Mouse (Mus musculus) adrenal gland, postnatal 4 days (tissue): ENCODE results near the gene Olfr1145. TPM values are rescaled to one million over a fixed set of nuclear protein-coding genes. Genes with fewer than 3 reads are reported as not detected.

Source experiments
- DNase-seq, 2 experiments: peaks; one replicate each; pipeline ENCODE4 v3.0.0; 2021 to 2022; ENCODE audit warnings: low spot score in 2 of 2, mixed read lengths in 2 of 2
- long read RNA-seq, 2 experiments: library from polyadenylated mRNA; stranded (forward); transcript quantifications; one replicate each; pipeline ENCODE4 v2.0.0; 2021
- total RNA-seq, 2 experiments: library from RNA; stranded (reverse); gene quantifications; 2 replicates each; pipeline ENCODE4 v1.2.3; 2021

The Olfr1145 gene
- not detected for total RNA-seq
- long read RNA-seq, experiment 1: 0 reads
- long read RNA-seq, experiment 2: 0 reads

DNA sequence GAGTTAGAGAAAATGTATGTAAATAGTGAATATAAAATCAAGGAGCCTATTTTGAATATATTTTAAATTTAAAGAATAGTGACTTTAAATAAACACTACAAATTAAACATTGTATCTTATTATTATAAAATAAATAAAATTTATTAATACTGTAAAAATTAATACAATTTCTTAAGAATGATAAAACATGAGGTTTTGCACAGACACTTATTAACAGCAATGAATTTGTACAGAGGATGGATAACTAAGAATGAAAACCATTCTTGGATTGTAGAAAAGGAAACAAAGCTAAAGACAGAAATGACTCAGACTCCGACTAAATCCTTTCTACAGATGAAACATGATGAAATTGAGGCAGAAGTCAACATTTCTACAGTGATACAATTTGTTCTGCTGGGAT, at the start of gene Olfr1145:
Gene Olfr1145, plus strand, starts transcription at position 301 of the 400 bp plus-strand sequence.
- DNase-seq: no peak

DNA sequence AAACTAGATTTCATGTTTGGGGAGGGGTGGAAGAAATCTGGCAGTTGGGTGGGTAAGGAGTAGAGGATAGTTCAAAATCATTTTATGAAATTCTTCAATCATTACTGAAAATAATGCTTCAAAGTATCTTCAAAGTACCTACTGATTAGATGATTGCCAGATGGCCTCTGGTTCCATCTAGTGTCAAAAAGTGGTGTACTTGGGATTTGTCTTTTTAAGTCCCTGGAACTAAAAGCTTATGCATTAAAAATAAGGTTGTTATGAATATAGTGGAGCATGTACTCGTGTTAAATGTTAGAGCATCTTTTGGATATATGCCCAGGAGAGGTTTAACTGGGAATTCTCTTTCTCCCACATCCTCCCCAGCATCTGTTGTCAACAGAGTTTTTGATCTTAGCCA, 33.5 kb upstream of the Olfr1145 start:
- DNase-seq: no peak

DNA sequence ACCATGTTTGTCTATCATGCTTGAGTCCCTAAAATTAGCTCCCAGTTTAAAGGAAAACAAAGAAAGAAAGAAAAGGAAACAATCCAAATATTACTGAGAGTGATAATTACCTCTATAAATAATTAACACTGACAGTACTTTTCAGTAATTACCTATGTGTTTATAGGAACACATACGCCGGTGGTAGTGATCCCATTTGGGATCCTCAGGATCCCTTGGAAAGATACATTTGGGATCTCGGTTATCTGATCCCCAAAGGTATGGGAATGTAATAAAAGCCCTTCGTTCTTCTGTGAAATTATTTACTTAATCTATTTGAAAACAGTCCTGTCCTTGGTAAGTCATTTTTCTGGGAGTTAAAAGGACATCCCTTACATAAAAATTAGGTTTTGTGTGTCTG, 30.4 kb upstream of the Olfr1145 start, which contains the start of gene Olfr152:
Gene Olfr152, plus strand, starts transcription at position 301 of the 400 bp plus-strand sequence.
- no peak for DNase-seq

DNA sequence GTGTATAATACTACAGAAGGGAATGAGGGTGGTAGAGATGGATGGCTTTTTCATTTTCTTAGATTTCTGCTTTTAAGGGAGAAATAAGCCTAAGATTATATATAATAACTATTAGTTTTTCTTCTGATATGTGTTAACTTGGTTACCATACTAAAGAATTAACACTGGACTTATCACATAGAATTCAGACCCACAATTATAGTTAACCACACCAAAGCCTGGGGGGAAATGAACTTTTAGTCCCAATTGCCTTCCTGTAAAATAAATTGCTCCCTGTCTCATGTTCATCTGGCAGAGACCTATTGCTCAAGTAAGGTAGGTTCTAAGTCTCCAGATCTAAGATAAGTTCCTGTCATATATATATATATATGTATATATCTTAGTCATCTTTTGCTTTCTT, 9.3 kb upstream of the Olfr1145 start, which contains the start of gene Olfr1143:
Gene Olfr1143, plus strand, starts transcription at position 301 of the 400 bp plus-strand sequence.
- DNase-seq: no peak

DNA sequence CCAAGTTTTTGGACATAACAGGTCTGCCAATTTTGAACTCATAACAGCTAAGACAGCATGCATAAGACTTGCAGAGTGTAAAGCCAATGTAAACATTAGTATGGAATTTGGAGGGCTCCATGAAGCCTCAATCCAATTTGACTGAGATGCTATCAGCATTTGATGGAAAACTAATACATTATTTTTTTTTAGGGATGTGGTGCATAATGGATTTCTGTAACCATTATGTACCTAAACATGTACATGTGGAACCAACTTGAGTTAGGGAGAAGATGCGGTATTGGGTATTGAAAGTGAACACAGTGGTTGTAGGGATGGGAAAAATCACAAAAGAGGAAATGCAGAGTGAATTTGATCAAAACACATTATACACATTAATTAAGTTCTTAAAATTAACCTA, 20.6 kb downstream of the Olfr1145 start, which contains the start of gene Olfr1148:
Gene Olfr1148, plus strand, starts transcription at position 301 of the 400 bp plus-strand sequence.
- DNase-seq: no peak

DNA sequence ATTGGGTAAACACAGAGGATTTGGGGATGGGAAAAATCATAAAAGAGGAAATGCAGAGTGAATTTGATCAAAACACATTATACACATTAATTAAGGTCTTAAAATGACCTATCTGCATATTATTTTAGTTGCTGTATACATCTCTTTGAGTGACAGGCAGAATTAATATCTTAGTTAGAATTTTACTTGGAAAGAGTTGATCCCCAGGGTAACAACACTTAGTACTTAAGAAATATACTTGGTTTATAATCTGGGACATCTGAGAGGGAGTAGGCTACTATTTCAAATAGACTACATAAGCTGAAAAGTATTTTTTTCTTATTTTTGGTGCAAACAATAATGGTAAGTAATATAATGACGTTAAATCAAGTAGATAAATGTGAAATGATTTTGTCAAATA, 34.1 kb downstream of the Olfr1145 start, which contains the start of gene Olfr1150-ps1:
Gene Olfr1150-ps1, plus strand, starts transcription at position 301 of the 400 bp plus-strand sequence.
- no peak for DNase-seq

DNA sequence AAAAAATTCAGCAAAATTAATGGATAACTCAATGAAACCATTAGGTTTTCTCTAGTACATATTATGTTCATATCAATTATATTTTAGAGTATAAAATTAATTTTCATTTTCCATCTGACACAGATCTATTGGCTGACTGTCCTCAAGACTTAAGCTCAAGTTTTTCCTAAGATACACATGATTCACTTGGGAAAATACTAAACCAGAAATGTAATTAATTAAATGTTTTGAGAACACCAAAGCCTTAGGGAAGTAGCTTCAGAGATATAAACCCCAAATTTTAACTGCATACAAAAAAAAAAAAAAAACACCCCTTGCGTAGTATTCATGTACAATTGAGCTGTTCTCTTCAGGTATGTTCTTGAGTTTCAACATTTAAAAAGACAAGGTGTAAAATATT, 45.9 kb downstream of the Olfr1145 start, which contains the start of gene Olfr1151:
Gene Olfr1151, plus strand, starts transcription at position 301 of the 400 bp plus-strand sequence.
- DNase-seq: no peak

Other genes with a start within 250 kb of the Olfr1145 start
- not detected for gene Olfr1129, start 235.9 kb upstream of the Olfr1145 start, total RNA-seq
- gene Olfr1130, start 203.6 kb upstream of the Olfr1145 start, total RNA-seq: not detected
- gene Olfr1131, start 182.7 kb upstream of the Olfr1145 start, total RNA-seq: not detected
- not detected for gene Olfr1132, start 172.3 kb upstream of the Olfr1145 start, total RNA-seq
- not detected for gene Olfr1133, start 162.4 kb upstream of the Olfr1145 start, total RNA-seq
- gene Olfr1134, start 151.4 kb upstream of the Olfr1145 start, total RNA-seq: not detected
- gene Olfr1135, start 136.2 kb upstream of the Olfr1145 start, total RNA-seq: not detected
- gene Olfr1136, start 115.9 kb upstream of the Olfr1145 start, total RNA-seq: not detected
- not detected for gene Olfr1137, start 96.6 kb upstream of the Olfr1145 start, total RNA-seq
- gene Olfr1138, start 69.8 kb upstream of the Olfr1145 start, total RNA-seq: not detected
- not detected for gene Olfr1140, start 66.1 kb upstream of the Olfr1145 start, total RNA-seq
- not detected for gene Olfr1141, start 55.8 kb upstream of the Olfr1145 start, total RNA-seq
- gene Olfr152, start 30.3 kb upstream of the Olfr1145 start, total RNA-seq: not detected
- gene Olfr1143, start 9.2 kb upstream of the Olfr1145 start, total RNA-seq: not detected
- gene Olfr1148, start 20.7 kb downstream of the Olfr1145 start, total RNA-seq: not detected
- gene Olfr1150-ps1, start 34.2 kb downstream of the Olfr1145 start, total RNA-seq: not detected
- not detected for gene Olfr1151, start 46.0 kb downstream of the Olfr1145 start, total RNA-seq
- not detected for gene Olfr1152, start 56.7 kb downstream of the Olfr1145 start, total RNA-seq
- gene Olfr1153, start 85.1 kb downstream of the Olfr1145 start, total RNA-seq: not detected
- gene Olfr1154, start 95.3 kb downstream of the Olfr1145 start, total RNA-seq: not detected
- not detected for gene Olfr1155, start 135.3 kb downstream of the Olfr1145 start, total RNA-seq
- not detected for gene Olfr1156, start 143.3 kb downstream of the Olfr1145 start, total RNA-seq
- not detected for gene Olfr1157, start 158.5 kb downstream of the Olfr1145 start, total RNA-seq
- gene Olfr74, start 164.8 kb downstream of the Olfr1145 start, total RNA-seq: not detected
- not detected for gene Olfr1158, start 180.3 kb downstream of the Olfr1145 start, total RNA-seq
- gene Olfr1160, start 198.4 kb downstream of the Olfr1145 start, total RNA-seq: not detected
- not detected for gene Olfr1161, start 213.0 kb downstream of the Olfr1145 start, total RNA-seq
- not detected for gene Olfr73, start 227.9 kb downstream of the Olfr1145 start, total RNA-seq
- gene Olfr1162, start 241.3 kb downstream of the Olfr1145 start, total RNA-seq: not detected